Mouse (Mus musculus) testis, adult 2 months (tissue): Measurements from ENCODE around the gene Tshr. TPM values are rescaled to one million over a fixed set of nuclear protein-coding genes. Genes with fewer than 3 reads are reported as not detected.

Experiments used
- H3K27ac ChIP-seq: fragments of 200-500 bp; 2 replicates; pipeline ENCODE4 v1.5.1; 2012; ENCODE audit warnings: low read depth, low read length; ENCODE audit not compliant: control insufficient read depth, insufficient read depth
- H3K27me3 ChIP-seq: fragments of 200-500 bp; 2 replicates; pipeline ENCODE4 v1.6.1; 2012; ENCODE audit warnings: mild to moderate bottlenecking, low read length, moderate library complexity; ENCODE audit not compliant: control insufficient read depth, insufficient read depth
- H3K36me3 ChIP-seq: fragments of 200-500 bp; 2 replicates; pipeline ENCODE4 v1.6.1; 2012; ENCODE audit warnings: mild to moderate bottlenecking, low read length; ENCODE audit not compliant: control insufficient read depth, insufficient read depth
- H3K4me1 ChIP-seq: fragments of 200-500 bp; 2 replicates; pipeline ENCODE4 v1.6.1; 2012; ENCODE audit warnings: low read length; ENCODE audit not compliant: control insufficient read depth, insufficient read depth
- H3K4me3 ChIP-seq: fragments of 200-500 bp; 2 replicates; pipeline ENCODE4 v1.5.1; 2012; ENCODE audit warnings: low read depth, mild to moderate bottlenecking, low read length, moderate library complexity, mixed read lengths; ENCODE audit not compliant: control insufficient read depth
- CTCF ChIP-seq: fragments of 200-500 bp; IDR thresholded peaks from 2 replicates; pipeline ENCODE4 v1.5.1; 2012; ENCODE audit warnings: low read depth, mild to moderate bottlenecking, inconsistent platforms, low read length, moderate library complexity; ENCODE audit not compliant: control insufficient read depth, insufficient read depth, insufficient replicate concordance
- POLR2A ChIP-seq: fragments of 200-500 bp; IDR thresholded peaks from 2 replicates; pipeline ENCODE4 v1.6.1; 2012; ENCODE audit warnings: low read depth, mild to moderate bottlenecking, inconsistent platforms, low read length, moderate library complexity; ENCODE audit not compliant: control insufficient read depth
- polyA plus RNA-seq: library from polyadenylated mRNA; depleted of rRNA; stranded (reverse); fragments of >200 nt; gene quantifications from 2 replicates; pipeline ENCODE4 v1.2.3, GENCODE M21; 2012

Tshr gene
- polyA plus RNA-seq, 1 experiment: 4.2 TPM

DNA sequence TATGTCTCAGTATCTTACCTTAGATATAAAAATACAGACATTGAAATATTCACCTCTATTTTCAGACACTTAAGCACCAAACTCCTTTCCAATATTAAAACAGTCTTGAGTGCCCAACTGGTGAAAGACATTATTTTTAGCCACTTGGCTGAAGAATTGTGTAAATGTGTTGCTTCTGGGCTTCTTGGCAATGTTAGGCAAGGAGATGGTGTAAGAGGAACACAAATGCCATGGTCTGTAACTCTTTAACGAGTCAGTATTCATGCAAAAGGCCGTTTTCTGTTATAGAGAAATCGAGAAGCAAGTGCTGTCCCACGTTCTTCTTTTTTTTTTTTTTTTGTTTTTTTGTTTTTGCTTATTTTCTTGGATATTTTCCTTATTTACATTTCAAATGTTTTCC is 25.9 kb downstream of the Tshr start:
- Histone ChIP-seq H3K27me3 (no peaks in the 10 kb centered on the region), H3K27ac (no peak overlapping the region), H3K36me3 (no peaks in the 10 kb centered on the region), H3K4me1 (no peaks in the 10 kb centered on the region), H3K4me3 (no peak overlapping the region)
- TF ChIP-seq POLR2A (no peak), CTCF (no peak)

DNA sequence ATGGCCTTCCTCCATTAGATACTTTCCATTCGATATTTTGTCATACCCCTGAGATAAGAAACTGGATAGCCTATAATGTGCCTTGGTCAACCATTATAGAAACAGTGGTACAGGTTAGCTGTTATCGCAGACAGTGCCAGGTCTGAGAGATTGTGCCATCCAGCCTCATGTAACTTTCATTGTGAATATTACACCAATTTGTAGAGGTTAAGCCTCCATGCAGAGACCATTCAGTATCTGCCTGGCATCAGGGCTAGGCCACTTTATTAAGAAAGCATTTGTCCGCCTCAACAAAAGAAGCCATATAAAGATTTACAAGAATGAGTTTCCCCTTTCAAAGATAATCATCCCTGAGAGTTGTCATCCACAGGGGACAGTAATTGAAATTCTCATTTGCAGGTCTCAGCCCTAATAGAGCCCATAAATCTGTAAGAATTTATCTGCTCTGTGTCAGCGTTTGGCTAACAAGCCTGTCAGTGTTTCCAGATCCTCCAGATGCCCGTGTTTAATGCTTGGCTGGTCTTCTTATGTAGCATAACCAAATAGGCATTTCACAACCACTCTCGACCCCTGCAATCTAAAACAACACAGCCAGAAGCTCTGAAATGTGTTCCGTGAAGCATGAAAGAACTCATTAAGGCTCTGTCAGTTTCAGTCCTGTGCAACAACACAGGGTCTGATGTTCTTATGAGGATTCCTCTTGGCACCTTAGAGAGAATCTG is 28.3 kb downstream of the Tshr start:
- Histone ChIP-seq H3K27me3 (no peaks in the 10 kb centered on the region), H3K36me3 (no peaks in the 10 kb centered on the region), H3K27ac (no peak overlapping the region), H3K4me3 (no peak overlapping the region), H3K4me1 (no peaks in the 10 kb centered on the region)
- TF ChIP-seq POLR2A: no peak
- no peak for TF ChIP-seq CTCF

DNA sequence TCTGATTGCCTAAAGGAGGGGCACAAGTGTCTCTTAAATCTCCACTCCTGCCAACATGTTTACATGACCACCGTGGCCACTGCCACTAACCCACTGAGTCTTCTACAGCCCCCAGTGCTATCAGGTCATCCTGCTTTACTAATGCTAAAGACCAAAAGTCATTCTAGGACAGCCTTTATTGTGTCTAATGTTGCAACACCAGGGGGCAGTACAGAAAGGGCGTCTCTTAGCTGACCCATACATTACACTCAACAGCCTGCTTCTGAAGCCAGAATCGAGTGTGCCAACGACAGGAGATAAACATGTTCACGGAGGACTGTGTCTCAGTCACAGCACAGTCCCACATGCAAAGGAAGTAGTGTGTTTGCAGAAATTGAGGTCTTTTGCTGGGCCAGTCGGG is 30.7 kb downstream of the Tshr start:
- H3K4me1 ChIP-seq: no peaks in the 10 kb centered on the region
- TF ChIP-seq CTCF (no peak), POLR2A (no peak)
- no peaks in the 10 kb centered on the region for H3K27me3 ChIP-seq
- no peak overlapping the region for H3K4me3 ChIP-seq
- no peaks in the 10 kb centered on the region for H3K36me3 ChIP-seq
- no peak overlapping the region for H3K27ac ChIP-seq

DNA sequence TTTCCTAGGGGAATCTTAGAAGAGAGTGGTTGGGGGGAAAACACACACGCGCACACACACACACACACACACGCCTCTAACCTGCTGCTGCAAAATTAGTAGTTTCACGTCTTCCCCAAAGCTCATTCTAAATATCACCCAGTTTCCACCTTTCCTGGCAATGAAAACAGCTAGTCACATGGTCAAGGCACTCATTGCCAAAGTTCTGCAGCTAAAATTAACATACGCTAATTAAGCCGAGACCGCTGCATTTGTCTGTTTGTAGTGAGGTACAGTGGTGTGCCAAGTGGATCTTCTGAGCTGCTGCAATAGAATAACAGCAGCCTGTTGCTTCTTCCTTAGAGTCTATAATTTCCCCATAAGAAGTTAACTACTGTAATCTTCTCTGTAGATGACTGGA is 32.5 kb downstream of the Tshr start:
- H3K36me3 ChIP-seq: no peaks in the 10 kb centered on the region
- no peaks in the 10 kb centered on the region for H3K4me1 ChIP-seq
- TF ChIP-seq POLR2A (no peak), CTCF (no peak)
- H3K27me3 ChIP-seq: no peaks in the 10 kb centered on the region
- no peak overlapping the region for H3K4me3 ChIP-seq
- no peak overlapping the region for H3K27ac ChIP-seq

DNA sequence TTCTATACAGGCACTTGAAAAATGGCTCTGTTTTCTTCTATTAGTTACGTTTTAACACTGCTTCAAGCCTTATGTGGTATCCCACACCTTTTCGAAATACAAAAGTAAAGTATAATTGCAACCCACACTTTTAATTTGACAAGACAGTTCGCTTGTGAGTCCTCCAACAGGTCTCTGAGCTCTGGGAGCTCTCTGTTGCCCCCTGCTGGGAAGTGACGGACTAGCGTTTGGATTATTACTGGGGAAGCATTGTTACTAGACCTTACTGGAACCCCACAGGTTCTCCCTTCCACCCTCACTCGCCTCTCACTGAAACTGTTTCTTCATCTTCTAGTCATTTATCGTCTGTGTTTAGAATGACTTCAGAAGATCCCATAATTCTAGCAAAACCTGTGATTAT is 34.4 kb downstream of the Tshr start:
- Histone ChIP-seq H3K36me3 (no peaks in the 10 kb centered on the region), H3K27ac (no peak overlapping the region), H3K4me1 (no peaks in the 10 kb centered on the region), H3K27me3 (no peaks in the 10 kb centered on the region), H3K4me3 (no peak overlapping the region)
- peak; percentile 55; the same call in 1 of the 2 replicates for TF ChIP-seq CTCF
- no peak for TF ChIP-seq POLR2A

DNA sequence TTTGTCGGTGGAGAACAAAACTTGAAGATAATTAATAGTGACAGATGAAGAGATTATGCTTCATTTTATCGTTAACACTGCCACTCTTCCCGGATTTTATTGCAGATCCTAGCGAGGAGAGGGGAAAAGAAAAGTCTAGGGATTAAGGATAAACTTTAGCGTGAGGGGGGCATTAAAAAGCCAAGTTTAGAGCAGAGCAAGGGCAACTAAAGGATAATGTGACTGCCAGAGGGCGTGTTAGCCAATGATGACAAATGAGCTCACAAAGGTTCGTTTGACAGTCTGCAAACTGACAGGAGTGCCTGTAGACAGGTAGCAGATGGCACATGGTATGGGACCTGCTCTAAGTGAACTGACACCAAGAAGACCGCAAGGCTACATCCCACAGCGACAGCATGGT is 36.9 kb downstream of the Tshr start:
- TF ChIP-seq POLR2A (no peak), CTCF (no peak)
- Histone ChIP-seq H3K36me3 (no peaks in the 10 kb centered on the region), H3K27ac (no peak overlapping the region), H3K4me3 (no peak overlapping the region), H3K4me1 (no peaks in the 10 kb centered on the region), H3K27me3 (no peaks in the 10 kb centered on the region)

DNA sequence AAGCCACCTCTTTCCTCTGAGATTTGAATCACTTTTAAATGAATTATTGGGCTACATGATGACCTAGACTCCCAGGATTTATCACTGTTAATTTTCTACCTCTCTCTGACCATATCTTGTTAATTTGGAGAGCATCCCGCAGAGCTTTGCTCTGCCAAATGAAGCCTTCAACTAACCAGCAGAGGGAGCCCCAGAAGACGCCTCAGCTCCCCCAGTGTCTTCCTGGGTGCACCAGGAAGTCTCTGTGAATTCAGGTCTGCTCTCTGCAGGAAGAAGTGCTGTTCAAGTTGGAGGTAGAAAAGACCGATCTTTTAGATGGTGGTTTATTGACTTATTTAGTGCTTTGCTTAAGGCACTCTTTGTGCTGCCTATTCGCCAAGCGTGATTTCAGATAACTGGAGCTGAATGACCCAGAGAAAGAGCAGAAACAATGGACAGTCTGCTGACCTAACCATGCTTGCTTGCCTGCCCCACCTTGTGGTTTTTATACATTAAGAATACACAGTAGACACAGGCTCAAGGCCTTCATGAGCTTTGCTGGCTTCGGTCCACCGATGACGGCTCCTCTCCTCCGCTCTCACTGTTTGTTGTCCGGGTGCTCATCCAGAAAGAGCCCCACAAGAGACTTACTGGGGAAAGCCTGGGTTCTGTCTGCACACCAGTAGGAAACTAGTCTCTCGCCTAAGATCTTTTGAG is 38.9 kb downstream of the Tshr start:
- TF ChIP-seq POLR2A: no peak
- TF ChIP-seq CTCF: peak; percentile 25; the same call in 1 of the 2 replicates
- Histone ChIP-seq H3K27ac (no peak overlapping the region), H3K27me3 (no peaks in the 10 kb centered on the region), H3K4me1 (no peaks in the 10 kb centered on the region), H3K4me3 (no peak overlapping the region), H3K36me3 (no peaks in the 10 kb centered on the region)

DNA sequence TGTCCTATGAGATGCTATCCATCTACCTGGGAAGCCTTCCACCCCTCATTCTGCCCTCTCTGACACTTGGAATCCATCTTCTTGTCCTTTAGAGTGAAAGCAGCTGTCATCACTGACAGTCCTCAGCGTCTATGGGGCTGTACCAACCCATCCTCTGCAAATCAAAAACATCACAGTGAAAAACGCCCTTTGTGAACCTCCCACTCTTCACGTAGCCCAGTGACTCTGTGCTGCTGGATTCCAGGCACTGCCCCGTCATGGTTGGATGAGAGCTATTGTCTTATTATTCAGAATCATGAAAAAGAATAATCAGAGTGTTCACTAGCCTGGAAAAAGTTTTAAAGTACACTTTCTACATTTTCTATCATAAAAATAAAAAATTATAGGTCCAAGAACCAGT is 42.1 kb downstream of the Tshr start:
- Histone ChIP-seq H3K4me1 (no peaks in the 10 kb centered on the region), H3K27me3 (no peaks in the 10 kb centered on the region), H3K4me3 (no peak overlapping the region), H3K36me3 (no peaks in the 10 kb centered on the region), H3K27ac (no peak overlapping the region)
- no peak for TF ChIP-seq POLR2A
- no peak for TF ChIP-seq CTCF
